Mouse (Mus musculus): ENCODE measurements around the gene Pym1.
"Not testable (repeated sequence)": the region's sequence is repeated elsewhere in the genome, so short reads cannot be mapped to it uniquely, and the experiment has no call there.

Gene Pym1

GRCm38 (mm10) chr10:128747646-128748251 lies at the start of gene Pym1:
Pym1 (plus strand) TSS chr10:128747889.
- DNase-seq, result peak; percentile 77 to 78

DNA sequence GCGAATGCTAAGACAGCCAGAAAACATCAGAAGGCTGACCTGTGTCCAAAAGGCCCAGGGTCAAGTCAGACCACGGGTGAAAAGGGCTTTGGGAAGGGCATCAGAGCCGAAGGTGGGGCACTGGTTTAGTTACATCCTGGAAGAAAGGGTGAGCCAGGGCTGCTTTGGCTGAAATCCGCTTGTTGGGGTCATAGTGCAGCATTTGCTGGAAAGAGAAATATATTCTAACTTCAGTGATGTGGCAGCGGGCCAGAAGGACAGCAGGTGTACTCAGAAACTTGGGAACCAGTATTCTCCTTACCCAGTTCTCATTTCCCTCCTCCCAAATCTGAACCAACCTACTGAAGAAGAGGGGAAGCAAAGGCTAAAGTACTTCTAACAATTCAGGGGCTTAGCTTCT lies 48.7 kb upstream of the Pym1 start:
- DNase-seq, result no peak

DNA sequence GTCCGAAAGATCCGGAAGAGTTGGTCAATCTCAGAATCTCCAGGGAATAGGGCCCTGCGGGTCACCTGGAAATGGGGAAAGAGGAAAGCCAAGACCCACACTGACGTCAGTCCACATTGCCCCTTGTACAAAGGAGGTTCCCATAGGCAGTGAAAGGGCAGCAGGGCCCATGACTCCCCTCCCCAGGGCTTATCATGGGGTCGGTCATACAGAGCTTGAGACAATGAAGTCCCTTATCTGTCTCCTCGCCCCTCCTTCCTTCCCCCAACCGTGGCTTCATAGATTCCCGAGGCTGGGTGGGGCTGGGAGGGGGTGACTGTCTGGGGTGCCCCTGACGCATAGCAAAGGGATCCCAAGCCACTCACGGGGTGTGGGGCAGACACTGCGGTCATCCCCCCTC lies 48.1 kb upstream of the Pym1 start:
- DNase-seq, result no peak

DNA sequence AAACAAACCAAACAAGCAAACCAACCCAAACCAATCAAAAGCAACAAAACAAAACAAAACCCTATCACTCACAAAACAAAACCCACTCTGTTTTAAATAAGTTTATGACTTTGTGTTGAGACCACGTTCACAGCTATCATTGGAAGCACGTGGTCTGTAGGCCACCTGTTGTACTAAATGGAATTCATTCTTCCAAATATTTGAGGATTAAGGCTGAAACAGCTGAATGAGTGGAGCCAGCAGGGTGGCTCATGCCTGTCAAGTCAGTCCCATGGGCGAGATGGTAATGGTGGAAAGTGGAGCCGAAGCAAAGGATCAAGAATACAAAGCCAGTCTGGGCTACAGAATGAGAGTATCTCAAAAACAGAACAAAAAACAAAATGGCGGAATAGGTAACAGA lies 47.0 kb upstream of the Pym1 start:
- DNase-seq, result no peak

DNA sequence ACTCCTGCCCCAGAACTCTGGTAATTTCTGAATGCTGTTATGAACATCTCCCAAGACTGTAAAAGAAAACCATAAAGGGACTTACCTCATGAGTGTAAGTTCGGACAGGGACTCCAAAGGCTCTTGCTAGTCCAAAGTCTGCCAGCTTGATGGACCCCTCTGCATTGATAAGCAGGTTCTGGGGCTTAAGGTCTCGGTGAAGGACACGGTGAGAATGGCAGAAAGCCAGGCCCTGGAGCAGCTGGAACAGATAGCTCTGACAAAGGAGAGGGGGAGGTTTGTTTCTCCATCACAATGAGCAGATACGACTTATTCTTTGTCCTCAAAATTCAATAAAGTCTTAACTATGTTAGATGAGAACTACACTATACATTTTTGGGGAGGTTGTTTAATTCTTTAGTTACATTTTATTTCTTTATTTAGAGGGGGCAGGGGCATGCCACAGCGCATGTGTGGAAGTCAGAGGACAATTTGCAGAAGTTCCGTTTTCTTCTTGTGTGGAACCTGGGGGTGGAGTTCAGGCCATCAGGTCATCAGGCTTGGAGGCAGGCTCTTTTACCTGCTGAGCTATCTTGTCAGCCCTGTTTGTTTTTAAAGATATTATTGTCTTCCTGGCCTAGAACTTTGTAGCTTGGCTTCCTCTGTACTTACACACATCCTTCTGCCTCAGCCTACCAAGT lies 45.2 kb upstream of the Pym1 start:
- no peak for DNase-seq

GRCm38 (mm10) chr10:128703895-128704294 lies 43.8 kb upstream of the Pym1 start, which contains the start of gene Pmel:
Pmel (plus strand) TSS chr10:128704195.
- DNase-seq, result no peak

- peak; percentile 91 for DNase-seq
Measured at GRCm38 (mm10) chr10:128704491-128705316, 43.0 kb upstream of the Pym1 start, which contains the start of gene Cdk2. Cdk2 (minus strand) TSS chr10:128705031.

DNA sequence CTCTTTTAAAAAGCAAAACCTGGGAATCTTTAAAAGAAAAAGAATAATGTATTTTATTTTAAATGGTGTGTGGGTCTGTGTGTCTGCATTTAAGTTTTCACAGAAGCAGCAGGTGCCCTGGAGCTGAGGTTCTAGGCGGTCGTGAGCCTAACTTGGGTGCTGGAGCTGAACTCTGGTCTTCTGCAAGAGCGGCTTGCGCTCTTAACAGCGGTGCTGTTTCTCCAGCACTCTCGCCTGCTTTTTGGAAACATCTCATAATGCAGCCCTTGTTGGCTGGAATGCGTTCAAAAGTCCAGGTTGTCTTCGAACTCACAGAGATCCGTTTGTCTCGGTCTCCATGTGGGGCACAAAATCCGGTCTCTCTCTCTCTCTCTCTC lies 42.4 kb upstream of the Pym1 start:
- no peak for DNase-seq

DNA sequence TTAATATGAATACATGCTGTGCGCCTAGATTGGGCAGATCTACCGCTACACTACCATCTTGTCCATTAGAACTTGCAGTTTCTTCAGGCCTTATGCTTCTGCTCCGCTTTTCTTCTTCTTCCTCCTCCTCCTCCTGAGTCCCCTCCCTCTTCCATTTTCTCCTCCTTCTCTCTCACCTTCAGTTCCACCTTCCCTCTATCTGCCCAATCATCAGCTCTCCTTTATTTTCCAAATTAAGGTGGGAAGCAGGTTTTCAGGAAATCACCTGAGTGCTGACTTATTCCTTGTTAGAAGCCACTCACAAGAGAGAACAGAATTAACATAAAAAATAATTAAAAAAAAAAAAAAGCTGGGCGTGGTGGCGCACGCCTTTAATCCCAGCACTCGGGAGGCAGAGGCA lies 36.4 kb upstream of the Pym1 start:
- not testable (repeated sequence) for DNase-seq

GRCm38 (mm10) chr10:128715559-128716537 lies 31.8 kb upstream of the Pym1 start:
- peak; percentile 53 to 63 for DNase-seq

DNA sequence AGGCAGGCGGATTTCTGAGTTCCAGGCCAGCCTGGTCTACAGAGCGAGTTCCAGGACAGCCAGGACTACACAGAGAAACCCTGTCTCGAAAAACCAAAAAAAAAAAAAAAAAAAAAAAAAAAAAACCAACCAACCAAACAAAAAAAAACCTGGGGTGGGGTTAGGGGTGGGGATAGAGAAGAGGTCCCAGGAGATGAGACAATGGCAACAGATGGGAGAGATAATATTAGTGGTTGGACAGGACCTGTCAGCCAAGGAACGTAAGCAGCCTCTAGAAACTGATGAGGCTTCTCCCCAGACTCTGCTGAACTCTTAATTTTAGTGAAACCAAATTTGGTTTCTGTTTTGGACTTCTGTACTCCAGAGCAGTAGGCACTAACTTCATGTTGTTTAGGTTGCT lies 22.2 kb upstream of the Pym1 start:
- not testable (repeated sequence) for DNase-seq

- no peak for DNase-seq
Measured at GRCm38 (mm10) chr10:128728059-128728458, 19.6 kb upstream of the Pym1 start.

- peak; percentile 51 to 74 for DNase-seq
Measured at GRCm38 (mm10) chr10:128731002-128731433, 16.7 kb upstream of the Pym1 start.

- DNase-seq, result no peak
Measured at GRCm38 (mm10) chr10:128731992-128732391, 15.7 kb upstream of the Pym1 start.

- no peak for DNase-seq
Measured at GRCm38 (mm10) chr10:128737435-128737834, 10.3 kb upstream of the Pym1 start.

DNA sequence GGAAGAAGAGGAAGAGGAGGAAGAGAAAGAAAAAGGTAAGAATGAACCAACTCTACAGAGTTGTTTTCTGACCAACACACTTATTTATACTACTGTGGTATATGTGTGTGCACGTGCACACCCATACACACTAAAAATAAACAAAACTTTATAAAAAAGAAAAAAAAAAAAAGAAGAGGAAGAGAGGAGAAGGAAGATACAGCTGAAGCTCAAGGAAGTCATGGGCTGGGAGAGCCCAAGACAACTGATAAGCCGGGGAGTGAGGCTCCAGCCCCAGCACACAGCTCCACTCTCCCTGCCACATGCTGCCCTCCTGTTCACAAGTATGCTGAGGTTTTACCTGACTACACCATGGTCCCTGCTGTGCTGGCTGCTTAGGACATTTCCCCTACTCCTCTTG lies 7.4 kb upstream of the Pym1 start:
- no peak for DNase-seq

GRCm38 (mm10) chr10:128742616-128743015 lies 5.1 kb upstream of the Pym1 start:
- no peak for DNase-seq

DNA sequence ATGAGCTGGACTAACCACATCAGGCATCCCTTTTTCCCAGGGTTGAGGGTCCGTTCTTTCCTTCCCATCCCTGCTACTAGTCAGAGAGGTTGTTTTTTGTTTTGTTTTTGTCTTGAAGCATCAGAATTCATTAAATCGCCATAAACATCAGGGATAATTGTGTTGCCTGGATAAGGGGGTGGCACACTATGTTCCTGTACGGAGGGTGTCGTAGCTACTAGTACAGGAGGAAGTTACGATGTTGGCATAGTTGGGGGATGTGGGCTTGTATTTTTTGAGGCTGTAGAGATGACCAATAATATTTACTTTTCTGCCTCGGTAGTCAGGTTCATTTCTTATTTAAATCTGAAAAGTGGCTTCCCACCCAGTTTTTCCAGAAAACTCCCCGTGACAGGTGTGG lies 4.5 kb upstream of the Pym1 start:
- DNase-seq, result no peak

GRCm38 (mm10) chr10:128743791-128744191 lies 3.9 kb upstream of the Pym1 start:
- DNase-seq, result peak; percentile 53 to 61

DNA sequence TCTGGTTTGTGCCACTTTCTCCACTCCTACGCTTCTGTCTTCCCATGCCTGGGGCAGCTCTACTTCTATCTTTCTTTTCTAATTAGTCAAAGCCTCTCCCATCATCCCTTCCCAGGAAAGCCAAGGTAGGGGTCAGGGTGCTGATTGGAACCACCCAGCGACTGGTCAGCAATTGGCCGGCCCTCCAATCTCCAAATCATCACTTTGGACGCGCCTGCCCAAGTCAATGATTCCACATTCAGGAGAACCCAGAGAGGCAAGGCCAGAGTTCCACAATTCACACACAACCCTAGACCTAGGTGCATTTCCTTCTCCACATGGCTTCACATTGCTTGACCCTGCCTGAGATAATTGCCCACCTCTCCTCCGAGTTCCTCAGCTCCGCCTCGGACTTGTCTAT lies 3.5 kb upstream of the Pym1 start:
- no peak for DNase-seq

DNA sequence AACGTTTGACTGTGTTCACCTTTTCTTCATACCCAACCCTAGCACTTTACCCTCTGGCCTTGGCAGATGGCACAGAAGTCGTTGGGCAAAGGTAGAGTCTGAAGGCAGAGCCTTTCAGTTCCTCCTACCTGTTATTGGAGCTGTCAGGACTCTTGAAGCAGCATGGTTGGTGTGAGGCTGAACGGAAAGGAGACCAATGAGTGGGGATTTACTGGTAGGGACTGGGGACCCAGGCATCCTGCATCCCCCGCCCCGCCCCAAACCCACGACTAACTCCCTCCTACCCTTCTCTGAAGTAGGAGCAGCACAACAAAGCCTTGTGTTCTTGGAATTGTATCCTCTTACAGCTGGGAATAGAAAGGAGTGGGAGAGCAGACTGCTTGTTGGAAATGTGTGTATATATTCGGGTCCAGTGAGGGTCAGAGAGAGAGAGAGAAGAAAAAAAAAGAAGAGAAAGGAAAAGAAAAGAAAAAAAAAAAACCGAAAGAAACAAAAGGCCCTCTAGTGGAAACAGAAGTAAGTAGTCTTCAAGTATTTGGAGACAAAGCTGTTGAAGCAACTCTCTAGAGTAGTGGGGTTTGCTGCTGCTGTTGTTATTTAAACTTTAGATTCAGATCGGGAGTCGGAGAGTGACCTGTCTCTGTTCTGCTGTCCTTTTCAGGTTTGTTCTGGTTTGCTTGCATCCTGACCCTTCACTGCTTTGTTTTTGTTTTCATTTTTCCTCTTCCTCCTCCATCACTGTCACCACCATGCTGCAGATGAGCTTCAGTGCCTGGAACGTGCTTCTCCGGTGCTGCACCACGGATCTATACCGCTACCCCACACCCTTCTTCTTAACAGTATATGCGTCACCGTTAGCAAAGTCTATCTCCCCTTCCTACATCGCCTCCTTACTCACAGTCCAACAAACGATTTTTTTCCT lies 2.7 kb upstream of the Pym1 start, which contains the start of gene Dgka:
Gene Dgka, minus strand, starts transcription at position 176 of the 922 bp plus-strand sequence.
- DNase-seq, result peak; percentile 49 to 57
